In the genomic region with DNA sequence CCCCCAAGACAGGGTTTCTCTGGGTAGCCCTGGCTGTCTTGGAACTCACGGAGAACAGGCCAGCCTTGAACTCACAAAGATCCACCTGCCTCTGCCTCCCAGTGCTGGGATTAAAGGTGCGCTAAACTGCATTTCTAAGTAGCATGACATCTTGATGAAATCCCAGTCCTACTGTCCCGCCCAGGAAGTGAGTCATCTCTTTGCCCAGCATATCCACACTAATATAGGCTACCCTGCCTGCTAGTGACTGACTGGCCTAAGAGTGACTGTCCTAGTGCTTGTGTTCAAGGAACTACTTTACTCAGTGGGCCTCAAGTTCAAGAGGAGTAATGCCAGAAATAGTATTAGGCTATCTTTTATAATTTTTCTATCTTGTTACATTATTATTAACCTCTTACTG, we compare ENCODE assay signal across 23 mouse cellular contexts. TPM values are rescaled to one million over a fixed set of nuclear protein-coding genes. Genes with fewer than 3 reads are reported as not detected.
A peak's percentile ranks its signal among the peaks of the same experiment; 100 is the strongest.
DNase-seq lines count a peak whose midpoint lies in the region; ATAC-seq and TF ChIP-seq lines count a peak whose summit lies in the region.
"Had no signal": no experiment of that assay in that cellular context is flagged by ENCODE, and none has a peak within 500 bp of the region (broad histone marks: within the 10 kb centered on the region; RNA-seq: fewer than 3 reads in every experiment).

No protein-coding gene starts in this region.

- H3K4me3 ChIP-seq in liver, postnatal 0 days (ENCODE audit: low read depth, low read length) = no peak overlapping the region
- H3K4me3 ChIP-seq: embryonic facial prominence, embryonic 12.5 days; forebrain, embryonic 13.5 days; forebrain, embryonic 15.5 days had no signal

- no peak for TF ChIP-seq EP300 in liver, postnatal 0 days (IDR thresholded peaks at IDR 0.05; ENCODE audit: low read depth)

- peaks cover 30% of the 10 kb centered on the region for H3K4me1 ChIP-seq in liver, postnatal 0 days (ENCODE audit: insufficient read depth)

- DNase-seq in lung, postnatal 36 days = peak; percentile 12
- DNase-seq in lung, postnatal 10 days = no peak
- peak; percentile 56 for DNase-seq in 3T3-L1 (ENCODE audit: low read depth, low spot score)
- peak; percentile 75 for DNase-seq in 416B (ENCODE audit: low read depth)
- peak; percentile 11 for DNase-seq in NIH3T3 (ENCODE audit: low read depth)
- no peak for DNase-seq in liver, postnatal 0 days
- no peak for DNase-seq in kidney, adult 18-20 months
- DNase-seq in natural killer cell, adult 2 months (ENCODE audit: low spot score in 2 of 2) = no peak
- DNase-seq: adrenal gland, adult 2 months; adrenal gland, postnatal 10 days; adrenal gland, postnatal 36 days; cerebellum, adult 11 months; cerebellum, adult 18-20 months; cerebellum, adult 8-10 months; cerebellum, adult 9-11 months; cerebellum, postnatal 14 days; cerebellum, postnatal 36 days; forebrain, postnatal 0 days had no signal

- no peak overlapping the region for H3K9ac ChIP-seq in liver, postnatal 0 days (replicated peaks)
- H3K9ac ChIP-seq: embryonic facial prominence, embryonic 12.5 days; forebrain, embryonic 13.5 days; forebrain, embryonic 15.5 days; forebrain, postnatal 0 days had no signal

- H3K36me3 ChIP-seq in liver, postnatal 0 days (replicated peaks; ENCODE audit: insufficient read depth, low read length) = peaks cover 19% of the 10 kb centered on the region

- no peak overlapping the region for H3K4me2 ChIP-seq in liver, postnatal 0 days (ENCODE audit: low read depth, low read length)
- H3K4me2 ChIP-seq: embryonic facial prominence, embryonic 12.5 days; forebrain, embryonic 13.5 days; forebrain, embryonic 15.5 days had no signal

- TF ChIP-seq CTCF in liver, postnatal 0 days (IDR thresholded peaks at IDR 0.05; ENCODE audit: low read depth) = no peak

- WGBS in liver, postnatal 0 days (ENCODE audit: insufficient replicate concordance) = 83% methylated on average over 3 of the region's 3 CpGs

- no peaks in the 10 kb centered on the region for H3K27me3 ChIP-seq in liver, postnatal 0 days (ENCODE audit: insufficient read depth, low read length)
- H3K27me3 ChIP-seq: embryonic facial prominence, embryonic 12.5 days; forebrain, embryonic 13.5 days; forebrain, embryonic 15.5 days had no signal

- no peak for ATAC-seq in liver, postnatal 0 days
- ATAC-seq: forebrain, embryonic 13.5 days; forebrain, embryonic 15.5 days; forebrain, postnatal 0 days had no signal

- no peak overlapping the region for H3K27ac ChIP-seq in liver, postnatal 0 days (ENCODE audit: low read depth)
- H3K27ac ChIP-seq: embryonic facial prominence, embryonic 10.5 days; embryonic facial prominence, embryonic 12.5 days; forebrain, embryonic 13.5 days; forebrain, embryonic 15.5 days had no signal

- H3K9me3 ChIP-seq in liver, postnatal 0 days (ENCODE audit: low read length) = no peaks in the 10 kb centered on the region
- H3K9me3 ChIP-seq: embryonic facial prominence, embryonic 10.5 days; embryonic facial prominence, embryonic 12.5 days; forebrain, embryonic 13.5 days; forebrain, embryonic 15.5 days had no signal

RNA-seq across cellular contexts. Expression of a gene that starts 3.4 kb away (rescaled TPM):
- 59.1 and 61.2 TPM in 2 replicates for polyA plus RNA-seq in liver, postnatal 0 days (2015; fragmentation: Nextera tagmentation; extraction: Ambion mirVana)

RNA-seq across cellular contexts. Expression of a gene that starts 42.0 kb away (rescaled TPM):
- polyA plus RNA-seq in liver, postnatal 0 days (2015; fragmentation: Nextera tagmentation; extraction: Ambion mirVana) = 2.6 and 3.2 TPM in 2 replicates

RNA-seq across cellular contexts. Expression of a gene that starts 55.4 kb away (rescaled TPM):
- polyA plus RNA-seq in liver, postnatal 0 days (2015; fragmentation: Nextera tagmentation; extraction: Ambion mirVana) = 0.07 and 0.23 TPM in 2 replicates
- polyA plus RNA-seq: adrenal gland, adult 2 months; C2C12; embryonic facial prominence, embryonic 12.5 days; forebrain, embryonic 13.5 days; forebrain, embryonic 15.5 days; forebrain, postnatal 0 days had no signal

Comparison
In these comparisons a context has a peak if more than half of its experiments do, and no peak if none do; other contexts are left out.
1. DNase-seq: peak in lung, postnatal 36 days (single experiment), 3T3-L1 (single experiment), 416B (single experiment) and NIH3T3 (single experiment); none in lung, postnatal 10 days (single experiment), liver, postnatal 0 days (single experiment), kidney, adult 18-20 months (single experiment) and natural killer cell, adult 2 months (0 of 2).